Mouse (Mus musculus): ENCODE measurements around the gene Oxct1. TPM values are rescaled to one million over a fixed set of nuclear protein-coding genes. Genes with fewer than 3 reads are reported as not detected.

The Oxct1 gene
- polyA plus RNA-seq, 2 experiments from 2014 or later = 46.6 to 74.0 TPM

GRCm38 (mm10) chr15:4028960-4029359 lies 2.8 kb downstream of the Oxct1 start:
- no peak for ATAC-seq

DNA sequence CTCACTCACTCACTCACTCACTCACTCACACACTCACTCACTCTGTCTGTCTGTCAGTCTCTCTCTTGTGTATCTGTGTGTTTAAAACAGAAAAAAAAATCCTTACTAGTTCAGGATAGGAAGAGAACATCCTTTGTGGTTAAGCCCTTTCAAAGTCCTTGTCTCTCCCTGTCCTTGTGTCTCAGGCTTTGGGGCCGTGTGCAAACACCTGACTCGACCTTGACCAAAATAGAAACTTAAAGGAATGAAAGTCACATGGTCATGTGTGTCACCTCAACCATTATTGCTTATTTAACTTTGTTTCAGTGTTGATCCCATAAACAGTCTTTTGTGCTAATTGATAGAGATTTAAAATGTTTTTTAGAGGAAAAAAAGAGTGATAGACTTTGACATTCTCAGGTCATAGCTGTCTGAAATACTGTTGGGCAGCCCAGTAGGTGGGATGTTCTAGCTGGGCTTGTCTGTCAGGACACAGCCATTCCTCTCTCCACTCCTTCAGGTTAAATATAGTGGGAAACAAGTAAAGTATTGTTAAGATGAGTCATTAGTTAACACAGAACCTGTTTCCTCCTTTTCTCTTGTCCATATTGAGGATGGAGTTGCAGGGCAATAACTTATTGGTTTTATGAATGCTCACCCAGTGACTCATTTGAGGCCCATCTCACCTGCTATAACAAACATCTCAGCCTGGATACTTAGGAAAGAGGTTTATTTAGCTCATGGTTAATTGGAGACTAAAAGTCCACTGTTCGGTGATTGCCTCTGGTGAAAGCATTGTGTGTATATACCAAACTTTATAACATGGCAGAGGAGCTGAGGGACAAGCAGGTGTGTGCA lies 7.2 kb downstream of the Oxct1 start:
- no peak for ATAC-seq

- peak; percentile 18 for ATAC-seq
Observed at GRCm38 (mm10) chr15:4042423-4042822, 16.2 kb downstream of the Oxct1 start.

- ATAC-seq = peak; percentile 88
Observed at GRCm38 (mm10) chr15:4043032-4043471, 16.9 kb downstream of the Oxct1 start.

DNA sequence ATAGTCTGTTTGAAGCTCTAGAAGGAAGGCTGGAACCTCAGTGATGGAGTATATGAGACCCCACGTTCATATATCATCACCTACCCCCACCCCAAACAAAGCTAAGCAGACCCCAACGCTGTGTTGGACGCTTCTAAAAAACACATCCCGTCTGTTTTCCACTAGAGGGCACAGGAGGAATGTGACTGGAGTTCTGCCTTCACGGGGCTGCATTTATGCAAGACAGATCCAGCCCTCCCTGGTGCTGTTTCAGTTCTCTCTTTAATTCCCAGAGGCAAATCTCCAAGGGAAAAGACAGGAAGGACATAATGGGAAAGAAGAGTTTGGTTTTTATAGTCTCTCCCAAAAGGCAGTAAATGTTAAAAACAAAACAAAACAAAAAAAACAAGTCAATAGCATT lies 30.4 kb downstream of the Oxct1 start:
- no peak for ATAC-seq

GRCm38 (mm10) chr15:4063574-4063973 lies 37.4 kb downstream of the Oxct1 start:
- no peak for ATAC-seq

GRCm38 (mm10) chr15:4064013-4064412 lies 37.8 kb downstream of the Oxct1 start:
- ATAC-seq = no peak

DNA sequence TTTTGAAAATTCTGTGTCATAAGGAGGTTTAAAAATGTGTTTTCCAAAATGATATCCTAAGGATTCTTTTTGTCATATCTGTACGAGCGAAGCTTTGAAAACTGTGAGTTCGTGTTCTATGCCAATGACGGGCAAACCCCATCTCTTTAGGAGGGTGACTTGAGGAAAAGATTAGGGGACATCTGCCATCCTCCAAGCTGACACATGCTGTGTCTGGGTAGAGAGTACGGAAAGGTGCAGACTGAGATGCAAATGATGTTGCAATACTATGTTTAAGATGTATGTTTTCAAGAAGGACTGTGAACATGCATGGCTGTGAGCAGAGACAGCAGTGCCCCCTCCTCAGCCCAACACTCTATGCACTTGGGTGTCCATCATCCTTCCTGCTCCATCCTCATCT lies 38.5 kb downstream of the Oxct1 start:
- no peak for ATAC-seq

DNA sequence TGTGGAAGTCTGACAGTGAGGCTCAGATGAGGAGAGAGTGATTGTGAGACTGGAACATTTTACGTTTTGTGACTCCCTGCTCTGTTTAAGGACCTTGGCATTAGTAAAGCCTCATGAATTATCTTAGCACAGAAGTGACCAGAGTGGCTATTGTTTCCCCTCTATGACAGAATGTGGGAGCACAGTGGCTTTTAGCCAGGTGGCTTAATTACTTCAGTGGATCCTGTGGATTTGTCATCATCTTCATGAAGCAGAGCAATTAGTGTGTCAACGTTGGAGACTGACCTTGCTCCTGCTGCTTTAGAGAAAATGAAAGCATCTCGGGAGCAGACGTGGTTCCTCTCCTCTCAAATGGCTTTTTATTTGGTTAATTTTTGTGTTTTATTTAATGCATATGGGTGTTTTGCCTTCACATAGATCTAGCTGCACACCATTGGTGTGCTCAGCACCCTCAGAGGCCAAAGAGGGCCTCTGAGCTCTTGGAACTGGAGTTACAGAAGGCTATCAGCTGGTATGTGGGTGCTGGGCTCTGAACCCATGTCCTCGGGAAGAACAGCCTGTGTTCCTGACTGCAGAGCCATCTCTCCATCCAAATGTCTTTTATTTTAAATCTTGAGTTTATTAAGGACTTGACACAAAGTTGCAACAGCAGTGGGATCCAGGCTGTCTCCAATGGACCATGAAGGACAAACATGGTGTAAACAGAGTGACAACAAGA lies 41.2 kb downstream of the Oxct1 start:
- ATAC-seq = no peak

DNA sequence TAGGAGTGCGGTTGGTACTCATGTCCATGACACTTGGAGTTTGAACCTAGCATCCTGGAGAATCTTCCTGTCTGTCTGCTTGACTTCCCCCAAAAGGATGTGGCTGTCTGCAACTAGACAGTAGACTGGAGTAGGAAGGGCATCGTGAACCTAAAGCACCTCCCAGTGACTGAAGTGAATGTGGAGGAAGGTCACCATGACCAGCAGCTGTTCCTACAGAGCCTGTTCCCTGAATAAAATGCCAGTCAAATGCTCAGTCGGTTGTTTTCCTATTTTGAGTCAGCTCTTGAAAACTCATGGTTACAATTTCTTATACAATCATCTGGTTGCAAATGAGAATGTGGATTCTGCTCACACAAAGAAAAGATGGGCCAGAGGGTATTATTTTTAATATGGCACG lies 51.8 kb downstream of the Oxct1 start:
- ATAC-seq = no peak

DNA sequence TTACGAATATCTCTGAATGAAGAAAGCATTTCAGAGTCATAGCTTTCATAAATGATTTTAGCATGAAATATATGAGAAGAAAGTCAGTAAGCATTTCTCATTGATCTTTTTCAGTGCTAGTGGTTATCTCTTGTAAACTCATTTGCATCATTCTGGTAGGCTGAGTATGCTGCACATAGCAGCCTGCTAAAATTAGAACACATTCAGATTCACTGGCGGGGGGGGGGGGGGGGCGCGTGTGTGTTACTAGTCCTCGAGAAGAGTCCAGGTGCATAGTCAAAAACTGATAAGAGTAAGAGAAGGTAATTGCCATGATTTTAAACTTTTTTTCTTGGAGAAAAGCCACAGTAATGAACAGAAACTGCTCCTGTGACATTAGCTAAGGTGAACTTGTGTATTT lies 52.6 kb downstream of the Oxct1 start:
- ATAC-seq = no peak

GRCm38 (mm10) chr15:4079425-4080189 lies 53.4 kb downstream of the Oxct1 start:
- no peak for ATAC-seq

DNA sequence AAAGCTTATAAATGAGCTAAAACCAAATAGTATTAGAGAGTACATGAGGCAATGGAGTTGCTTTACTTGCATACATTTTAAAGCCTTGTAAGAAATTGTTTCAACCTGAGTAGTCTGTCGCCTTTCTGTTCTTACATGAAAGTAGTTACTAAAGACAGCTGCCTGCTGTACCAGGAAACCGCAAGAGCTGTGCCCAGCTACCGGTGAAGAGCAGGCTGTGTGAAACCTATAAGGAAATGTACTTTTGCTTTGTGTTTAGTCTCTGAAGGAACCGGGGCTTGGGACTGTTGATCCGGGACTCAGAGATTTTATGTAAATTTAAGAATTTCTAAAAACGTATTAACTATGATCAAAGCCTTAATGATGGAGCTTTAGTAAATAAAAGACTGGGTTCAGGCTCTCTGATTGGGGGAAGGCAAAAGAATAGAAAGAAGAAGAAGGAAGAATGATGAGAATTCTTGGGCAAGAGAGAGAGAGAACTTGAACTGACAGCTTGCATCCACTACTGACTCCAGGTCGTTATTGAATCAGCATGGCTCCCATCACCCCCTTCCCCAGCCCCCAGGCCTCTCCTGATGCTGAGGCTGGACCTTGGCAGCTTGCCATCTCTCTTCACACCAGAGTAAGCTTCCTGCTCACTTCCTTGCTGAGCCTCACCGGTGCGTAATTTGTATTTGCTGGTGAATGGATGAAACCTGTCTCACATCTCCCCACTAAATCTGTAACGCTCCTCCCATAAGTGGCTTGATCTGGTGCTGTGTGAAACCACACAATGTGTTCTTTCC lies 59.6 kb downstream of the Oxct1 start:
- peak; percentile 86 for ATAC-seq

DNA sequence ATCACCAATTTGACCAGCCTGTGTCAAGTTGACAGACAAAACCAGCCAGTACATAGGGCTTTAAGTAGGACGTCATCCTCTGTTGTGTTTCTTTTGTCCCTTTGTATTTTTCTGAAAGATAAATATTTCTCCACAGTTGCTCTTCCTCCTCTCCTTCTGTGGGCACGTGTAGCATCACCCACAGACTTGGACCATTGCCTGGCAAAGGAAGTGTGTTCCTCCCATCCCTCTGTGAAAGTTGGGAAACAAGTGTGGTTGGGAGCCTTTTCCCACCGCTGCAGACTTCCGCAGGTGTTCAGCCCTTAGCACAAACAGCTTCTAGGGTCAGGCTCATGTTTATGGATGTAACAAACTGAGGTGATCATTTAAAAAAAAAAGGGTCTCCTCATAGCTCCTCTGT lies 61.3 kb downstream of the Oxct1 start:
- no peak for ATAC-seq

DNA sequence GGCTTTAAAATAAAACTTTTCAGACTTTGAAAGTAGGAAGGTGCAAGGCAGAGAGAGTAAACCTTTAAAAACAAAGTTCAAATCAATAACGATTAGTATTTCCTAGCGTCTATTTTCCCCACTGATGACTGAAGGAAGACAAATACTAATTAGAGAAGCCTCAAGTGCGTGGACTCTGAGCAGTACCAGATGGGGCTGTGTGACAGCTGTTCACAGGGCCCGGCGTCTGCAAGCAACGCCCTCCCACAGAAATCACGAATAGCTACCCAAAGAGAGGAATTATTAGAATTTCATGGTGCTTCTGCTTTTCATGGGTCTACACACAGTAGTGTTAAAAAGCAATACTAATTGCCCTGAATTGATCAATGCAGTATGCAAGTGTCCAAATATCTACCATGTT lies 61.7 kb downstream of the Oxct1 start:
- ATAC-seq = no peak

- no peak for ATAC-seq
Observed at GRCm38 (mm10) chr15:4090601-4091000, 64.4 kb downstream of the Oxct1 start.

- ATAC-seq = no peak
Observed at GRCm38 (mm10) chr15:4092586-4092985, 66.4 kb downstream of the Oxct1 start.

DNA sequence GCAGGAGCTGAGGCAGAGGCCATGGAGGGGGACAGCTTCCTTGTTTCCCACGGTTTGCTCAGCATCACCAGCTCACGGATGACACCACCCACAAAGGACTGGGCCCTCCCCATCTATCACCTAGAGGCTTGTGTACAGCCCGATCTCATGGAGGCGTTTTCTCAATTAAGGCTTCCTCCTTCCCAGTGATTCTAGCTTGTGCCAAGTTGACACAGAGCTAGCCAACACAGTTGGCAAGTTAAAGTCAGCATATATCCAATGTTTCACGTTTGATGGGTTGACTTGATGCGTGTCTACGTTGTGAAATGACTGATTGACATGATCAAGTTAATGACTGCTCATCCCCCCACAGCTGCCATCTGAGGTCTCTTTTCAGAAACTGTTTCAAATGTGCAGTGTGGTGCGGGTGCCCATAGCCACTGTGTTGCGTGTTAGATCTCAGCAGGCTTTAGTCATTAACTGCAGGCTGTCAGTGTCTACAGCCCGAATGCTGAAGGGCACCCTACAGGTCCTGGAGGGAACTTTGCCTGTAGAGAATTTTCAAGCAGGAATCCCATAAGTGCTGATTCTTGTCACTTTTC lies 74.2 kb downstream of the Oxct1 start:
- ATAC-seq = no peak

GRCm38 (mm10) chr15:4101025-4101424 lies 74.8 kb downstream of the Oxct1 start:
- ATAC-seq = no peak

- no peak for ATAC-seq
Observed at GRCm38 (mm10) chr15:4104319-4104718, 78.1 kb downstream of the Oxct1 start.

DNA sequence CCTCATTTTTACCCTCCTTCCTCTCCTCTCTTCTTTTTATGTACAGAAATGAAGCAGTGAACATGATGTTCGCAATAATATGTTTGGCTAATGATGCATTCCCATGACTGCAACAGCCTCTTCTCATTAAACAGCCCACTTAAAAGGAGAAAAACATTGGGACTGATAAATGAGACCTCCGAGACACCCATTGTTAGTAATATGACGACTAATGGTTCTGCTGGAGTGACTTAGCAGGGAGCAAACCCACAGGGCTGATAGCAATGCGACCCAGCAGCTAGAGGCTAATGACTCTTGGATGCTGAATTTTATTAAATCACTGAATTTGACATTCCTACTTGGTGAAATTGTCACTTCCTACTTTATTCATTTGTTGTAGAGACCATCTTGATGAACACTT lies 79.3 kb downstream of the Oxct1 start:
- no peak for ATAC-seq

DNA sequence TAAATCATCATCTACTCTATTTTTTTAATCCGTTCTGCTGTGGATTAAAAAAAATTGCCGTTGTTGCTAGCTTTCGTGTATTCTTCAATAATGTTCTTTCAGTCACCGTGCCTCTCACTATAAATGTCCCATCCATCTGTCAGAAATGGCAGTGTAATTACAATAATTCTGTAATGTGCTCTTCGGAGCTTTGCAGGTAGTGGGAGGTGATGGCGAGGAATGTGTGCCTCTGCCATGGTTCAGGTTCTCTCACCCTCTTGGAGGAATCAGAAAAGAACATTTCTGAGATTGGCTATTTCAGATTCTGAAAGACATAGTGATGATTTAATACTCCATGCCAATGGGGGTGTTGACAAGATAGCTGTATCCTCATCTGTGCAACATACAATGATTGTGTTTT lies 93.8 kb downstream of the Oxct1 start:
- no peak for ATAC-seq

Measured in CD4-positive, CD25-positive, alpha-beta regulatory T cell, adult 4 months (primary cell).